Mouse (Mus musculus) embryonic facial prominence, embryonic 12.5 days (tissue): ENCODE data around the gene Tgfb1i1. TPM values are rescaled to one million over a fixed set of nuclear protein-coding genes. Genes with fewer than 3 reads are reported as not detected.

Experiments
- ATAC-seq: fragments of 200-750 bp; cut with Nextera tagmentation; 2 replicates; pipeline ENCODE4 v1.8.0; 2017; ENCODE audit not compliant: insufficient number of reproducible peaks, insufficient read depth, low FRiP score, low TSS enrichment
- H3K27ac ChIP-seq: fragments of 300-500 bp; sonication (generic); 2 replicates; pipeline ENCODE4 v1.5.1; 2016; ENCODE audit warnings: mild to moderate bottlenecking
- H3K27me3 ChIP-seq: fragments of 300-500 bp; sonication (generic); 2 replicates; pipeline ENCODE4 v1.6.1; 2016; ENCODE audit warnings: mild to moderate bottlenecking, moderate library complexity
- H3K36me3 ChIP-seq: fragments of 300-500 bp; sonication (generic); 2 replicates; pipeline ENCODE4 v1.6.1; 2016; ENCODE audit warnings: mild to moderate bottlenecking
- H3K4me1 ChIP-seq: fragments of 300-500 bp; sonication (generic); 2 replicates; pipeline ENCODE4 v1.6.1; 2016
- H3K4me2 ChIP-seq: fragments of 300-500 bp; sonication (generic); replicated peaks from 2 replicates; pipeline ENCODE4 v1.6.1; 2016; ENCODE audit warnings: mild to moderate bottlenecking, moderate library complexity
- H3K4me3 ChIP-seq: fragments of 300-500 bp; sonication (generic); 2 replicates; pipeline ENCODE4 v1.5.1; 2016; ENCODE audit warnings: mild to moderate bottlenecking
- H3K9ac ChIP-seq: fragments of 300-500 bp; sonication (generic); 2 replicates; pipeline ENCODE4 v1.6.1; 2016; ENCODE audit warnings: mild to moderate bottlenecking, moderate library complexity
- H3K9me3 ChIP-seq: fragments of 300-500 bp; sonication (generic); 2 replicates; pipeline ENCODE4 v1.6.1; 2016; ENCODE audit warnings: mild to moderate bottlenecking, moderate library complexity
- WGBS: fragments of 180-500 bp; shearing (Covaris S2); methylation state at CpG from one replicate; pipeline ENCODE4 v1.1.7; 2016; 5-methylcytosine and 5-hydroxymethylcytosine counted together
- polyA plus RNA-seq: library from polyadenylated mRNA; unstranded; fragments of >200 nt; fragmentation: Nextera tagmentation; extraction: Ambion mirVana; gene quantifications from 2 replicates; pipeline ENCODE4 v1.2.1, GENCODE M21; 2016

Gene Tgfb1i1
- polyA plus RNA-seq, 1 experiment from 2014 or later = 47.7 TPM

DNA sequence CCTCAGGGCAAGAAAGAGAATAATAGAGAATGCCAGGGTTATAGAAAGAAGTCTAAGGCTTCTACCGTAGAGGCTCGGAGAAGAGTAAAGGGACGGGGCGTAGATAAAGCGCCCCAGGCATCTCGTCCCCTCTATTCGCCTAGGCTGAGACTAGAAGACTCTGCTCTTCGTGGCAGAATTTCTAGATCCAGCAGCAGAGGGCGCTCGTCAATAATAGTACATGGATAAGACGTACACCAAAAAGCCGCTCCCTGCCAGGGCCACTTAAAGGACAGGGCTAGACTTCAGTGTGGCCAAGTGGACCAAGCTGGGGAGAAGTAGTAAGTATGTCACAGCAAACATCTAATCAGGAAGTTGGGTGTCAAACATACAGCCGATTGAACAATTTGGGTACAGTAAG lies 831 bp downstream of the Tgfb1i1 start:
- under 1% methylated on average over 13 of the region's 13 CpGs for WGBS
- peak; percentile 65; the same call in 1 of the 2 replicates for ATAC-seq
- Histone ChIP-seq H3K4me2 (peak overlapping the region; percentile 63), H3K27ac (peak overlapping the region; percentile 85), H3K36me3 (peaks cover 34% of the 10 kb centered on the region), H3K4me1 (peaks cover 30% of the 10 kb centered on the region), H3K27me3 (peaks cover 6% of the 10 kb centered on the region; the same call in 1 of the 2 replicates), H3K9ac (peak overlapping the region; percentile 64), H3K9me3 (no peaks in the 10 kb centered on the region), H3K4me3 (peak overlapping the region; percentile 53)

DNA sequence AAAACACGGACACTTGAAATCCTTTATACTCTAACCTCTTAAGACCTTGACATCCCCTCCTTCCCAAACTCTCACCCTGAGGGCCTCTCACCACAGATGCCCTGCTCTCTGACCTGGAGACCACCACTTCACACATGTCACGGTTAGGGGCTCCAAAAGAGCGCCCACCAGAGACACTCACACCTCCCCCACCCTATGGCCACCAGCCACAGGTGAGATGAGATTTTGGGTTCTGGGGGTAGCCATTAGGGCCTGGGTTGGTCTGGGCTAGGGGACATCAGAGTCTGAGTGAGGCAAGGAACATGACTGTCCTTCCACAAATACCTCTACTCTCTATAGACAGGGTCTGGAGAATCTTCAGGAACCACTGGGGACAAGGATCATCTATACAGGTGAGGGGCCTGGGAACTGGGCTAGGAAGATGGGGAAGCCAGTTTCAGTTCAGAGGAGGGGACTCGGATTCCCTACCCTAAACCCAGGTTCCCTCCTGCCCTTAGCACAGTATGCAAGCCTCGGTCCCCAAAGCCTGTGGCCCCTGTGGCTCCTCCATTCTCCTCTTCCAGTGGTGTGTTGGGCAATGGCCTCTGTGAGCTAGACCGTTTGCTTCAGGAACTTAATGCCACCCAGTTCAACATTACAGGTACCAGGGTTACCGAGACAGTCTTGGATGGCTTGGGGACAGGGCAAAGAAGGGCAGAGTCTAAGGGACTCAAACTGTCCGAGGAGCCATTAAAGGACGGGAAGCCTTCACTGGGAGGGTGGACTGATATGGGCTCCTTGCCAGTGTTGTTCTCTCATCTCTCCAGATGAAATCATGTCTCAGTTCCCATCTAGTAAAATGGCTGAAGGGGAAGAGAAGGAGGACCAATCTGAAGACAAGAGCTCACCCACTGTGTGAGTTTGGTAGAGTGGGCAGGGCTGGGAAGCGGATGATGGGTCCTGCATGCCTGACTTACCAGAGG lies 1.8 kb downstream of the Tgfb1i1 start:
- no peaks in the 10 kb centered on the region for H3K9me3 ChIP-seq
- peaks cover 34% of the 10 kb centered on the region for H3K4me1 ChIP-seq
- H3K4me2 ChIP-seq = peak overlapping the region; percentile 63
- H3K27me3 ChIP-seq = peaks cover 6% of the 10 kb centered on the region; the same call in 1 of the 2 replicates
- peaks cover 32% of the 10 kb centered on the region for H3K36me3 ChIP-seq
- peak overlapping the region; percentile 53 for H3K4me3 ChIP-seq
- no peak overlapping the region for H3K27ac ChIP-seq
- WGBS = 80% methylated on average over 10 of the region's 10 CpGs
- no peak for ATAC-seq
- no peak overlapping the region; the same call in 1 of the 2 replicates for H3K9ac ChIP-seq

DNA sequence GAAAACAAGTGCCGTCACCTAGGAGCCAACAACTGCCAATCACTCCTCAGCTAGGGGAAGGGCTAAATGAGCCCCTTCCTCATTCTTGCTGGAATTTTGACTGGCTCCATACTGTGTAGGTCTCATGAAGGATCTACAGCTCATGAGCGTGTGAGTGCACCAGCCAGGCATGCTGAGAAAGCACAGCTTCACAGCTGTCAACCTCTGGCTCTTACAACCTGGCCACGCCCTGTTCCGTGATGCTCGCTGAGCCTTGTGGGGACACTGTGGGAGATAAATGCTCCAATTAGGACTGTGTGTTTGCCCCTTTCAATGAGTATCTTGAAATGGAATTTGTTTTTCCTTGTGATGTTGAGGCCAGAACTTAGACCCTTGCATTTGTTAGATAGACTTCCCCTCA lies 3.4 kb downstream of the Tgfb1i1 start:
- H3K4me3 ChIP-seq = no peak overlapping the region
- H3K36me3 ChIP-seq = peaks cover 22% of the 10 kb centered on the region
- peaks cover 6% of the 10 kb centered on the region; the same call in 1 of the 2 replicates for H3K27me3 ChIP-seq
- no peaks in the 10 kb centered on the region for H3K9me3 ChIP-seq
- H3K9ac ChIP-seq = no peak overlapping the region
- peaks cover 30% of the 10 kb centered on the region for H3K4me1 ChIP-seq
- no peak overlapping the region for H3K4me2 ChIP-seq
- 87% methylated on average over 5 of the region's 5 CpGs for WGBS
- no peak overlapping the region for H3K27ac ChIP-seq
- no peak for ATAC-seq

DNA sequence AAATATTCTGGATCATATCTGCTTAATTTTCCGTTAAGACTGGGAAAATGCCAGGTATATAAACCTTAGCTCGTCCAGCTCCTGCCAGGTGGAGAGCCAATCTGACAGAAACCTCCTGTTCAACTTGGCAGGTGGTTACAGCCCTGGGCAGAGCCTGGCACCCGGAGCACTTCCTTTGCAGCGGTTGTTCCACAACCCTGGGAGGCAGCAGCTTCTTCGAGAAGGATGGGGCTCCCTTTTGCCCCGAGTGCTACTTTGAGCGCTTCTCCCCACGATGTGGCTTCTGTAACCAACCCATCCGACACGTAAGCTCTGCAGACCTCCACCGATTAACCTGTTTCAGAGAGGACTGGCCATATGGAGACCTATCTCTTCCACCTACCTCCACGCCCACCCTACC lies 5.3 kb downstream of the Tgfb1i1 start:
- H3K9ac ChIP-seq = peak overlapping the region; percentile 21; the same call in 1 of the 2 replicates
- ATAC-seq = no peak
- peak overlapping the region; percentile 29; the same call in 1 of the 2 replicates for H3K4me3 ChIP-seq
- 53% methylated on average over 12 of the region's 12 CpGs for WGBS
- H3K36me3 ChIP-seq = peaks cover 17% of the 10 kb centered on the region
- H3K27ac ChIP-seq = no peak overlapping the region
- H3K4me1 ChIP-seq = peaks cover 23% of the 10 kb centered on the region
- H3K4me2 ChIP-seq = peak overlapping the region; percentile 46
- peaks cover 6% of the 10 kb centered on the region; the same call in 1 of the 2 replicates for H3K27me3 ChIP-seq
- no peaks in the 10 kb centered on the region for H3K9me3 ChIP-seq

DNA sequence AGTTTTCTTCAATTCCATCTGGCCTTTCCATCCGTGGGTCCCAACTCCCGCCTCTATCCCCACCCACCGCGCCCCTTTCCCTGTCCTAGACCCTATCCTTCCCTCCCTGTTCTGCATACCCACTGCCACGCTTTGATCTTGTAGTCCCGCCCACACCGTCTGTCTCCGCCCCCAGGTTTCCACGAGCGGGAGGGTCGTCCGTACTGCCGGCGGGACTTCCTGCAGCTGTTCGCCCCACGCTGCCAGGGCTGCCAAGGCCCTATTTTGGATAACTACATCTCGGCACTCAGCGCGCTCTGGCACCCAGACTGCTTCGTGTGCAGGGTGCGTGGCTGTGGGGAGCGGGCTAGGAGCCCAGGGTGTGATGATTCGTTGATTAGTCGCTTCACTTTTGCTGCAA lies 6.0 kb downstream of the Tgfb1i1 start:
- Histone ChIP-seq H3K27me3 (peaks cover 6% of the 10 kb centered on the region; the same call in 1 of the 2 replicates), H3K27ac (no peak overlapping the region)
- peak; percentile 19; the same call in 1 of the 2 replicates for ATAC-seq

DNA sequence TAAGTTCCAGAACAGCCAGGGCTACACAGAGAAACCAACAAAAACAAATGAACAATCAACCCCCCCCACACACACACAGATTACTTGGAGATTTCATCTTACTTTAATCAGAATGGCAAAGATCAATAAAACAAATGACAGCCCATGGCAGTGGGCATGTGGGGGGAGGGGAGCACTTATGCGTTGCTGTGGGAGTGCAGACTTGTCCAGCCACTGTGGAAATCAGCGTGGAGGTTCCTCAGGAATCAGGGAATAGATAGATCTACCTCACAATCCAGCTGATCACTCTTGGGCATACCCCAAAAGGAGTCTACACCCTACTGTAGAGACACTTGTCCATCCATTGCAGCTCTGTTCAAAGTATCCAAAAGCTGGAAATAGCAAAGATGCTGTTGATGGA lies 8.4 kb downstream of the Tgfb1i1 start:
- H3K27ac ChIP-seq = no peak overlapping the region
- no peaks in the 10 kb centered on the region for H3K9me3 ChIP-seq
- H3K4me3 ChIP-seq = no peak overlapping the region
- no peak overlapping the region for H3K9ac ChIP-seq
- H3K27me3 ChIP-seq = peaks cover 6% of the 10 kb centered on the region; the same call in 1 of the 2 replicates
- WGBS = 58% methylated on average over 2 of the region's 2 CpGs
- H3K4me2 ChIP-seq = no peak overlapping the region
- no peak for ATAC-seq
- peaks cover 19% of the 10 kb centered on the region for H3K4me1 ChIP-seq
- H3K36me3 ChIP-seq = peaks cover 8% of the 10 kb centered on the region

More for the DNA sequence above, 6.0 kb downstream of the Tgfb1i1 start:
- Histone ChIP-seq H3K4me3 (peak overlapping the region; percentile 29), H3K4me1 (peaks cover 29% of the 10 kb centered on the region), H3K9ac (peak overlapping the region; percentile 21; the same call in 1 of the 2 replicates), H3K4me2 (peak overlapping the region; percentile 46), H3K9me3 (no peaks in the 10 kb centered on the region), H3K36me3 (peaks cover 17% of the 10 kb centered on the region)
- 13% methylated on average over 24 of the region's 24 CpGs for WGBS

DNA sequence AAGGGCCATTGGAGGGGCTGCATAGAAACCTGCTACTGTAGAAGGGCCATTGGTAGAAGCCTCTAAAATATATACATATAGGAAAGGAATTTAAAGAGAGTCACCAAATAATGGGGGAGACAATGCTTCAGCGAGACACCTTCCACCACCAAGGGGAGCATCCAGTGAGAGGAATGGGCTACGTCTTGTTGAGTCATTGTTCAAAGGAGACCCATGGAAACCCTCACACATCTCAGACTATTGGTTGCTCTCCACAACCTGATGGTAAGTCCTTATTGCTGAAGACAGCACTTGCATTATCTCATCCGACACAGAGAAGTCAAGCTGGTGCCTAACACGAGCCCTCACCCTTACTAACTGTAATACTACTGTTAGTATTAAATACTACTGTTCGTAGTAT lies 9.1 kb downstream of the Tgfb1i1 start:
- Histone ChIP-seq H3K4me1 (peaks cover 19% of the 10 kb centered on the region), H3K27ac (no peak overlapping the region), H3K4me3 (no peak overlapping the region), H3K4me2 (no peak overlapping the region), H3K9ac (no peak overlapping the region), H3K9me3 (no peaks in the 10 kb centered on the region), H3K27me3 (peaks cover 6% of the 10 kb centered on the region; the same call in 1 of the 2 replicates), H3K36me3 (peaks cover 3% of the 10 kb centered on the region; the same call in 1 of the 2 replicates)
- no peak for ATAC-seq
- 86% methylated on average over 5 of the region's 5 CpGs for WGBS

DNA sequence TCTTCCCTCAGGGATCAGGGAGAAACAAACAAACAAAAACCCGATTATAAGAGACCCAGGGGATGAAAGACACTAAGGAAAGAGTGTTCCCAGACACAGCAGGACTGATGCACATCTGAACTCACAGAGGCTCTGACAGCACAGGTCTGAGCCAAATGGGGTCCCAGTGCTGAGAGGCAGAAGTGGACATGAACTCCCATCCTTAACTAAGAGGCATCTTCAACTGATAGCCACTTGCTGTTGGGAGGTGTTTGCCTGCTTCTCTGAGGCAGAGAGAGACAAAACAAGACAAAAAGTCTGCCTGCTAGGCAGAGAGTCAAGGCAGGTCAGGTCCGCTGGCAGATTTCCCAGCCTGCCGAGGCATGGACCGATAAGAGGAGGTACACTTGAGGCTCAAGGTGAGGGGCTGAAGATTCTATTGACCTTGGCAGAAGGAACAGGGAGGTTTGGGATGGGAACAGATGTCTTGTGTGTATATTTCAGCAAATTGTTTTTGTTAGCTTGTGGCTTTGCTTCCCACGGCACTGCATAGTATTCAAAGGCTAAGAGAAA lies 10.2 kb downstream of the Tgfb1i1 start:
- no peak overlapping the region for H3K4me3 ChIP-seq
- H3K27ac ChIP-seq = no peak overlapping the region
- no peaks in the 10 kb centered on the region for H3K27me3 ChIP-seq
- no peaks in the 10 kb centered on the region for H3K9me3 ChIP-seq
- WGBS = 65% methylated on average over 5 of the region's 5 CpGs
- H3K36me3 ChIP-seq = peaks cover 3% of the 10 kb centered on the region; the same call in 1 of the 2 replicates
- H3K4me1 ChIP-seq = peaks cover 18% of the 10 kb centered on the region
- ATAC-seq = no peak
- H3K4me2 ChIP-seq = no peak overlapping the region
- 0 out of 2 replicates have a peak overlapping the region, but pooled peaks have one; percentile 7 for H3K9ac ChIP-seq

DNA sequence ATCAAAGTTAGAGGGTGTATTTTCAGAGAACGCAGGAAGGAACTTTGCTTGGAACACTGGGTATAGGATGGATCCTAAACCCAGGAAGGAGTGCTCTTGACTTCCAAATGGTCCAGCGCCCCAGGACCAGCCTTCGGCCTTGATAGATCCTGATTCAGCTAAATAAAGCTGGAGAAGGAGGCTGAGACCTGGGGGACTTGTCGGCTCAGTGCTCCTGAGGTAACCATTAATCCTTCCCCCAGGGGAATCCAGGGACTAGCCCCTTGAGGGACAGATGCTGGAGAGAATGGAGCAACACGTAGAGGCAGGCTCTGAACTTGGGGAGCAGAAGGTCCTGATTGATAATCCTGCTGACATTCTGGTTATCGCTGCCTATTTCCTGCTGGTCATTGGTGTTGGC lies 18.8 kb downstream of the Tgfb1i1 start, which contains the start of gene Slc5a2:
TSS of gene Slc5a2 (plus strand) at position 247 of the 400 bp plus-strand sequence.
- no peak within 1 kb of the TSS for H3K4me2 ChIP-seq
- no peak within 1 kb of the TSS for H3K4me3 ChIP-seq
- H3K4me1 ChIP-seq = no peaks in the 10 kb centered on the region
- H3K27ac ChIP-seq = no peak within 1 kb of the TSS
- ATAC-seq = no peak
- H3K27me3 ChIP-seq = no peaks in the 10 kb centered on the region
- H3K9me3 ChIP-seq = no peaks in the 10 kb centered on the region
- H3K36me3 ChIP-seq = no peaks in the 10 kb centered on the region
- no peak within 1 kb of the TSS for H3K9ac ChIP-seq
- 80% methylated on average over 6 of the region's 6 CpGs for WGBS

DNA sequence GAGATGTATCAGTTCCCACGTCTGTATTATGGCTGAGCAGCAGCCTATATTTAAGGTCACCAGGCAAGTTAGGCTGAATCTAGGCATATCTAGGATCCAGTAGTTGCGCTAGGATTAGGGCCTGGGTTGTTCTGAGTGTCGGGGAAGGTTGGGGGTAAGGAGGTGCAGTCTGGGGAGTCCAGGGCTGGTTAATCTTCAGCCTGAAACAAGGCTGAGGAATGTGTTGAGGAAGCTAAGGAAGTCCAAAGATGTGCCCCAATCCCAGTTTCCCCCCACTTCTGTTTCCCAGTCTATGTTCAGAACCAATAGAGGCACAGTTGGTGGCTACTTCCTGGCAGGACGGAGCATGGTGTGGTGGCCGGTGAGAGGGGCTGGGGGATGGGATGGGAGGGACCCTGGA lies 19.4 kb downstream of the Tgfb1i1 start:
- Histone ChIP-seq H3K27ac (no peak overlapping the region), H3K4me2 (no peak overlapping the region), H3K4me3 (no peak overlapping the region), H3K27me3 (no peaks in the 10 kb centered on the region), H3K9ac (no peak overlapping the region), H3K9me3 (no peaks in the 10 kb centered on the region), H3K36me3 (0 out of 2 replicates have a peak, but pooled peaks cover 5% of the 10 kb centered on the region), H3K4me1 (no peaks in the 10 kb centered on the region)
- 75% methylated on average over 5 of the region's 5 CpGs for WGBS
- ATAC-seq = no peak

DNA sequence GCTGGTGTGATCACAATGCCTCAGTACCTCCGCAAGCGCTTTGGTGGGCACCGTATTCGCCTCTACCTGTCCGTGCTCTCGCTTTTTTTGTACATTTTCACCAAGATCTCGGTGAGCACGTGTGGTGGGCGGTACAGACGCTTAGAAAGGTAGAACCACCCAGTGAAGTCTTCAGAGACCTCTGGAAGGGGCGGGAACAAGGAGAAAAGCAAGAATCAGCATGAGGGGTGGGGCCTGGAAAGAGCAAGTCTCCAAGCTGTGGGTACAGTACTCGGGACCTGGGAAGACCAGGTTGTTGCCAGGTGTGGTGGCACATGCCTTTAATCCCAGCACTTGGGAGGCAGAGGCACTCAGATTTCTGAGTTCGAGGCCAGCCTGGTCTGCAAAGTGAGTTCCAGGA lies 20.8 kb downstream of the Tgfb1i1 start:
- Histone ChIP-seq H3K4me1 (no peaks in the 10 kb centered on the region), H3K4me3 (no peak overlapping the region), H3K9ac (no peak overlapping the region), H3K27ac (no peak overlapping the region), H3K4me2 (no peak overlapping the region), H3K27me3 (no peaks in the 10 kb centered on the region), H3K36me3 (peaks cover 19% of the 10 kb centered on the region; the same call in 1 of the 2 replicates), H3K9me3 (no peaks in the 10 kb centered on the region)
- 66% methylated on average over 13 of the region's 13 CpGs for WGBS
- no peak for ATAC-seq
